Mouse (Mus musculus): ENCODE measurements around the gene Lrpprc.

Lrpprc gene

GRCm38 (mm10) chr17:84758971-84759370, 31.6 kb downstream of the Lrpprc start:
- DNase-seq (ENCODE audit: extremely low spot score) = no peak

DNA sequence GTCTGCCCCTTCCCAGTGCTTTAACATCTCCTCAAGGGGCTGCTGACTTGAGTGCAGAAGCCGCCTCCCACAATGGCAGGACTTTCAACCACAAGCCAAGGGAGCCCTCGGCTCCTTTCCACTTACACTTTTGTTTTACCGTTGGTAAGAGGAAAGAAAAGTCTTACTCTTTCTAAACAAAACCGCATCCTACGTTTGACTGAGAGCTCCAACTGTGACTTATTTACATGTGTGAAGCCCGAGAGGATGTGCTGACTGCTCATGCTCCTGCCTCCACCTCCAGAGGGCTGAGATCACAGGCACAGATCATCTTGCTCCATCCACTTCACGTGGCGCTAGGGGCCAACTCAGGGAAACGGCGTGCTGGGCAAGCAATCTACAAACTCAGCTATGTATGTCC, 32.2 kb downstream of the Lrpprc start:
- DNase-seq (ENCODE audit: extremely low spot score) = no peak

GRCm38 (mm10) chr17:84756090-84756489, 34.5 kb downstream of the Lrpprc start:
- DNase-seq (ENCODE audit: extremely low spot score) = no peak

GRCm38 (mm10) chr17:84753489-84753888, 37.1 kb downstream of the Lrpprc start:
- no peak for DNase-seq (ENCODE audit: extremely low spot score)

- no peak for DNase-seq (ENCODE audit: extremely low spot score)
Observed at GRCm38 (mm10) chr17:84752286-84752685, 38.3 kb downstream of the Lrpprc start.

DNA sequence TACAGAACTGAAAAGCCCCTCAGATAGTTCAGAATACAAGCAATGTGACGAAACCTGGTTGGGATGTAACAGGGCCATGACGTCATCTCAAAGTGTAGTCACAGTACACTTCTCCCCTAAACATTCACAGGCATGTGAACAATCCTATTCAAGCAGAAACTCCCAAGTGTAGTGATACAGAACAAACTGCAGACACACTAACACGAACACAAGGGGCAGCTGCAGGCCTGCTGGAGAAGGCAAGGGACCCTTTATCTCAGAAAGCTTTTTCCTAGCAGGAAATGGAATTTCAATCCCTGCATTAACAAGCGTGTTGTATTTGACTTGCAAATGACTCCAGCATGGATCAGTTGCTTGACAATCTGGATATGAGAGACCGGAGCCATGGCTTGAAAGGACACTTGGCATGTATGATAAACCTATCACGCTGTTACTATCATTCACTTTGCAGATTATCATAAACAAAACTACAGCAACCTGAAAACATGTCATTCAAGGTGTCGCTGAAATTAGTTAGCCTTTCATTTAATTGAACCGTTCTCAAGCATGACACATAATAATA, 38.9 kb downstream of the Lrpprc start:
- DNase-seq (ENCODE audit: extremely low spot score) = no peak

GRCm38 (mm10) chr17:84750130-84750529, 40.5 kb downstream of the Lrpprc start:
- no peak for DNase-seq (ENCODE audit: extremely low spot score)

DNA sequence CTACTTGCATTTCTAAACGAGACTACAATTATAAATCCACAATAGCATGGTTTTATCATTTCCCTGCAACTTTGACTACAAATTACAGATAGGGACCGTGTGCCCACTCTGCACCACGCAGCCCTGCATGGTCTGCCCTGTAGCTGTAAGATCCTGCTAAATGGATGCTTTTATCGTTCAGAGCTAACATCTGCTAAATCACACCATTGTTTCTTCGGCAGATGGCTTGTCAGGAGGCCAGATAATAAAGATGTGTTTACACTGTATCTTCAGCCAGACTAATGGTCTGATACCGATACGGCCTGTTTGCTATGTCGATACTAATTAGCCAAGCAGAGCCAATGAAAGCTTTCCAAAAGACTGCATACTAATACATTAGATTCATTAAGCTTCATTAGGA, 41.3 kb downstream of the Lrpprc start:
- DNase-seq (ENCODE audit: extremely low spot score) = no peak

GRCm38 (mm10) chr17:84748152-84748682, 42.4 kb downstream of the Lrpprc start:
- no peak for DNase-seq (ENCODE audit: extremely low spot score)

DNA sequence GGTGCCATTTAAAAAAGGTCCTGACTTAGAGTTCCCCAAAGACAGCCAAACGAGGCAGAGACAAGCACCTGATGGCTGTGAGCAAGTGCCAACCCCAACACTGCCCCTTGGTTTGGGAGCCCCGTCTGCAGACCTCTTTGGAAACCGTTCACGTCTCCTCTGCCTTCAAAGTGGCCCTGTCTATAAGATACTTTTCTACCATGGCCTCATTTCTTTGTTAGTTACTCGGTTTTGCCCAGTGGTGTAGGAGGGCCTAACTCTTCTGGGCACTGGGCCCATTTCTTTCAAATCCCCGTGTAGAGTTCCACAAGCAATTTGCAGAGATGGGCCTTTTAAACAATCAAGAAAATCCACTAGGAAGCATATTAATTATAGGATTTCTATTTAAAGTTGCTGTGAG, 43.4 kb downstream of the Lrpprc start:
- DNase-seq (ENCODE audit: extremely low spot score) = no peak

DNA sequence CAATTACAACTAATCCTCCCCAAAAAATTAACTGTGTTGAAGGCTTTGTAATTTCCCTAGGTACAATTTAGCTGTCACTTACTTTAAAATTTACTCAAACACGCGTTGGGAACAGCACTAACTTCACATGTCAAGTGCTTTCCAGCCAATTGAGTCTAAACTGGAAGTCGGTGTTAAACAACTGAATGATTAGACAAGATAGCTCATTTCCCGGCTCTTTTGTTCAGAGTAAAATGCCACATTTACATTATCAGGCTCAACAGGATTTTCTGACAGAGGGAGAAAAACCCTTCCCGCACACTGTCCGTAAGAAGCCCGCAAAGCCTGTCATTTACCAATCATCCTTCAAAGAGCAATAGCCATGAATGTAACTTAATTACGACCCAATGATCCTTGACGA, 45.6 kb downstream of the Lrpprc start:
- DNase-seq (ENCODE audit: extremely low spot score) = no peak

GRCm38 (mm10) chr17:84744256-84744655, 46.3 kb downstream of the Lrpprc start:
- no peak for DNase-seq (ENCODE audit: extremely low spot score)

DNA sequence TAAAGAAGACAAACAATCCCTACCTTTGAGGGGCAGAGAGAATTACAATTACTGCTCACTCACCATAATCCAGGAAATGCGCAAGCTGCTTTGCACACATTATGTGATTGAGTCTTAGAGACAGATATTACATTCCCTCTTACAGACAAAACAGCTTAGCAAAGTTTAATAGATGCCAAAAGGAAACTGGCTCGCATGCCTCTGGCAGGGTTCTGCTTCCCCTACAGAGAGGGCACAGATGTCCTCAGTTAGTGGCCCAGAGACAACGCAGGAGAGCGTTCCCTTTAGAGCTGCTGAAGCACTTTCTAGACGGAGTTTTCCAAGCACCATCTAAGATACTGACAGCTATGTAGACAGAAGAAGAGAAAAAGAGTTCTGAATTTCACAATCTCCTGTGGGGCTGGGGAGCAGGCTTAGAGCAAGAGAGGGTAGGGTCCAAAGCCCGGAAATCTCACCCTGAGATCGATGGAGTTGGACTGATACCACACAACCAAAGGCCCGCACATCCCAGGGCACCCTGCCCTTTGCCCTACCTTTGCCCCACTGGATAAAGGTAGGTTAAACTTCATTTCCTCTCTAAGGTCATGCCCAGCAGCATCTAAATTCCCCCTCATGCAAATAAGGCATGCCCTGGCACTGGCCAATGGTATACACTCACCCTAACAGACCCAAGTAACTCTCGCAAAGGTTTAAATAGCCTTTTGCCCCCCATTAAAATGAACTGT, 52.4 kb downstream of the Lrpprc start:
- no peak for DNase-seq (ENCODE audit: extremely low spot score)

GRCm38 (mm10) chr17:84736719-84737118, 53.9 kb downstream of the Lrpprc start:
- peak; percentile 44 for DNase-seq (ENCODE audit: extremely low spot score)

DNA sequence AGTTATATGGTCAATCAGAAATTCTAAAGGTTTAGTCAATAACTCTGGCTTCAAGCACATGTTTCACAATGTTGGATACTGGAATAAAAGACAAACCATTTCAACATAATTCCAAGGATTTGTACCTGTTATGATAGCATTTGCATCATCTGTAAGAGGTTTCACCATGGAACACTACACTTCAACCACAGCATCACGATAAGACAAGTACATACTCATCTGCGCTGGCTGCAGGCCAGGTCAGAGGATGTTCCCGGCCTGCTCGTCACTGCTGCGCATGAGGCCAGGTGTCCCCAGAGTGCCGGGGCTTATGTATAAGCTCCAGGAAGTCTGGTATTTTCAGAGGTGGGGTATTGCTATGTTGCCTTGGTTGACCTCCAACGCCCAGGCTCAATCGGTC, 58.0 kb downstream of the Lrpprc start:
- no peak for DNase-seq (ENCODE audit: extremely low spot score)

GRCm38 (mm10) chr17:84731361-84731760, 59.2 kb downstream of the Lrpprc start:
- DNase-seq (ENCODE audit: extremely low spot score) = no peak

DNA sequence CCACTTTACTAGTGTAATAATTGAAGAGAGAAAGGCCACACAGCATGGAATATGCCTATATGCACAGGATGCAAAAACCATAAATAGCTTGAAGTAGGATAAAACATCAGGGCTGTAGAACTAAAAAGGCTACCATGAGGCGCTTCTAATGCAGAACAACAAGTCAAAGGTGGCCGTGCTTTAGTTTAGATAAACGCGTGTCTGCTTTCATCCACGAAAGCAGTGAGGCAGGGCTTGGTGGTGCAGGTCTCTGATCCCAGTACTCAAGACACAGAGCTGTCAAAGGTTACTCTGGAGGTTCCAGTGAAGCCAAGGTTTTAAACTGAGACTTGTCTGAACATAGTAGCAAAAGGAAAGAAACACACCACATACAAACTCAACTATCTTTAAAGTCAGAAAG, 61.4 kb downstream of the Lrpprc start:
- no peak for DNase-seq (ENCODE audit: extremely low spot score)

DNA sequence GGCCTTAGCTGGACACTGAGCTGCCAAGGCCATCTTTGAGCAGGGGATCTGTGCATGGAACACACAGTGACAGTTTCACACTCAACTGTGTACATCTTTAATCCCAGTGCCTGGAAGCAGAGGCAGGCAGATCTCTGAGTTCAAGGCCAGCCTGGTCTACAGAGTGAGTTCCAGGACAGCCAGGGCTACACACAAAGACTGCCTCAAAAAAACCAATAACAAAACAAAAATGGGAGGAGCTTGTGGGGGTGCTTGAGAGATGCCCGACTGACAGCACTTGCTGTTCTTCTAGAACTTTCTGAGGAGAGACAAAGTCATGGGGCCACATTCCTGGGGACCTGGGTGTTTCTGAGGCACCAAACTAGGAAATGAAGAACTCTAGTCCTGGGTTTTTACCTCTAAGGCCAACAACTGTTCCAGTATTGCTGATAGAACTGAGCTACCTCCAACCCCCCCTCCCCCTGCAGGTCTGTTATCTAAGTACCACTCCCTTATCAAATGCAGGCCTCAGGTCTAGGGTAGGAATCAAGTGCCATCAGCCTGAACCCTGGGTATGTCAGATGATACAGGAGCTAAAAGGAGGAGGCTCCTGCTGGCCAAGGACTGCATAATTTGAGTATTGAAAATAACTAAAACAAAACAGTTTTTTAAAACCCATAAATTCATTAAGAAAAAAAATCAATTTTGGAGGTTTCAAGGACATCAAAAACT, 62.2 kb downstream of the Lrpprc start:
- DNase-seq (ENCODE audit: extremely low spot score) = no peak

DNA sequence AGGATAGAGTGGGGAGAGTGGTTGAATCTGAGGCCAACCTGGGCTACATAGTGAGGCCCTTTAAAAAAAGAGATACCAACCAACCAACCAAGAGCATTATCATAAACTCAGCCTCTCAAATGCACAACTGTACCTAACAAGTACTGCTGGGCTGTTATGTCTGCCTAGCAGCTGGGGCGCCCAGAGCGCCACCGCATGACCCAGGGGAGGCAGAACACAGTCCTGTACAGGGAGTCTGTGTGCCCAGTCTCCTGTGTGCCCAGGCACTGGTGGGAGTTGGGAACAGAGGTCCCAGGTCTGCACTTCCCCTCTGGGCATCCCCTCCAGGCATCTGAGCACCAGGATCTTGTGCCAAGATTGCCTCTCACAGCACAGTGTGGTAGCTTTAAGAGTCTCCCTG, 65.4 kb downstream of the Lrpprc start:
- no peak for DNase-seq (ENCODE audit: extremely low spot score)

DNA sequence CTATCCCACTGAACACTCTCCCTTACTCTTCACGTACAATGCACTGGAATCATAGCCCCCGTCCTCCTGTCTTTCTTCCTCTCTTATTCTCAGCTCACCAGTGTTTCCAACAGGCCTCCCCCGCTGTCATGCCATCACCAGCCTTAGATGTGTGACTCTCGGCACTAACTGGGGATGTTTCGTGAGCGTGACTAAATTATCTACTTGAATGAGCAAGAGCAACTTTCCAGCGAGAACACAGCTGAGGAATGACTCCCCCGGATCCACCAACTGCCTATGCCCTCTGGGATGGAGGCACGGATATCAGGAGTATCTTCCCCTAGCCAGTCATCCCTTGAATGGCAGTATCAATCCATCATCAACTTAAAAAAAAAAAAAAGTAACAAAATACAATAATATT, 66.6 kb downstream of the Lrpprc start:
- DNase-seq (ENCODE audit: extremely low spot score) = no peak

DNA sequence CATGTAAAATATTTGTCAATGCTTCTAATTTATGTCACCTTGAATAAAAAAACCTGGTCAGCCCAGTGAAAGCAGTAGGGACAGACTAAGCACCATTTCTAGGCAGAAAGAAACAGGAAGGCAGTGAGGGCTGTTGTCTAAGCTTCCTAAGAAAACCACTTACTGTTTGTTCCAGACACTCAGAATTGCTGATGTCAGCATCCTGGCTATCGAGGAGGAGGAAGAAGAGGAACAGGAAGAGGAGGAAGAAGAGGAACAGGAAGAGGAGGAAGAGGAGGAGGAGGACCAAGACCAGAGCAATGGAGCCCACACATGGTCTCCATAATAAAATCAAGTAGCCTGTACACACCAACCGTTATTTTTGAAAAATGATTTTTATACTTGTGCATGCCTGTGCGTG, 71.5 kb downstream of the Lrpprc start:
- DNase-seq (ENCODE audit: extremely low spot score) = no peak

DNA sequence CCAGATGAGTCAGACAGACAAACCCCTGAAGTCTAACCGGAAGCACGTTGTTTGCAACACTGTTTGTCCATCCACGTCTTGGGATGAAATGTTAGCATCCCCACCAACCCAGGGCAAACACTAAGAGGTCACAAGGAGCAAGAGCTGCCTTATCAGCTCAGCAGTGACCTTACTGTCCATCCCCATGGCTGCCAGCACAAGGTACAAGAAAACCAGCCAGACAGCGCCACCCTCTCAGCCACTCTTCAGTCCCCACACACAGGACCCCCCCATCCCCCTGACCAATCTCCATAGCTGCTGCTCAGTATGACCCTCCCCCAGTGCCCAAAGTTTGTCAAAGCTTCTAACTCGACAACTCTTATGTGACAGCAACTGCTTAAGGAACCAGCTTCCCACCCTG, 73.2 kb downstream of the Lrpprc start:
- no peak for DNase-seq (ENCODE audit: extremely low spot score)
